Mouse (Mus musculus) kidney, postnatal 4 days (tissue): ENCODE measurements at regions not wholly inside any gene's neighbourhood (a gene's known extent, or its start where the extent isn't known, plus 50 kb on each side); places are given as distances from the start of the nearest gene placed in this dataset.

ENCODE experiments used
- DNase-seq, 2 experiments: peaks; one replicate each; pipeline ENCODE4 v3.0.0; 2021; ENCODE audit warnings: mixed read lengths in 2 of 2

GRCm38 (mm10) chr7:39596403-39596802, 78.8 kb downstream of the Zfp619 start:
- DNase-seq = no peak

- no peak for DNase-seq
Observed at GRCm38 (mm10) chr7:39613767-39614166, 96.2 kb downstream of the Zfp619 start.

GRCm38 (mm10) chr7:39615092-39615491, 97.5 kb downstream of the Zfp619 start:
- DNase-seq = no peak

GRCm38 (mm10) chr7:39621796-39622195, 104.2 kb downstream of the Zfp619 start:
- DNase-seq = no peak

- peak; percentile 14 to 31 for DNase-seq
Observed at GRCm38 (mm10) chr7:39632836-39633235, 115.3 kb downstream of the Zfp619 start.

- DNase-seq = no peak
Observed at GRCm38 (mm10) chr7:39642333-39642732, 124.8 kb downstream of the Zfp619 start.

GRCm38 (mm10) chr7:39643323-39643722, 125.8 kb downstream of the Zfp619 start:
- no peak for DNase-seq

GRCm38 (mm10) chr7:39650483-39651102, 133.0 kb downstream of the Zfp619 start:
- no peak for DNase-seq

- peak in 1 of 2 experiments; percentile 48 for DNase-seq
Observed at GRCm38 (mm10) chr7:39654563-39655286, 137.2 kb downstream of the Zfp619 start.

- DNase-seq = peak in 1 of 2 experiments; percentile 63
Observed at GRCm38 (mm10) chr7:39655287-39655652, 137.7 kb downstream of the Zfp619 start.

- peak in 1 of 2 experiments; percentile 18 for DNase-seq
Observed at GRCm38 (mm10) chr7:39655709-39656397, 138.3 kb downstream of the Zfp619 start.

- DNase-seq = peak; percentile 8 to 10
Observed at GRCm38 (mm10) chr7:39659597-39659996, 142.0 kb downstream of the Zfp619 start.

- peak; percentile 27 to 40 for DNase-seq
Observed at GRCm38 (mm10) chr7:39675124-39675846, 157.7 kb downstream of the Zfp619 start.

GRCm38 (mm10) chr7:39675847-39676238, 158.3 kb downstream of the Zfp619 start:
- no peak for DNase-seq

GRCm38 (mm10) chr7:39680411-39680810, 162.8 kb downstream of the Zfp619 start:
- DNase-seq = no peak

GRCm38 (mm10) chr7:39696589-39696988, 179.0 kb downstream of the Zfp619 start:
- DNase-seq = no peak

GRCm38 (mm10) chr7:39701506-39701905, 183.9 kb downstream of the Zfp619 start:
- no peak for DNase-seq

GRCm38 (mm10) chr7:39705118-39706095, 187.8 kb downstream of the Zfp619 start:
- DNase-seq = no peak

- DNase-seq = no peak
Observed at GRCm38 (mm10) chr7:39706606-39707005, 189.0 kb downstream of the Zfp619 start.

GRCm38 (mm10) chr7:39716340-39717150, 199.0 kb downstream of the Zfp619 start:
- peak in 1 of 2 experiments; percentile 16 for DNase-seq
